Mouse (Mus musculus): Measurements from ENCODE around the gene Nfx1.

The Nfx1 gene

DNA sequence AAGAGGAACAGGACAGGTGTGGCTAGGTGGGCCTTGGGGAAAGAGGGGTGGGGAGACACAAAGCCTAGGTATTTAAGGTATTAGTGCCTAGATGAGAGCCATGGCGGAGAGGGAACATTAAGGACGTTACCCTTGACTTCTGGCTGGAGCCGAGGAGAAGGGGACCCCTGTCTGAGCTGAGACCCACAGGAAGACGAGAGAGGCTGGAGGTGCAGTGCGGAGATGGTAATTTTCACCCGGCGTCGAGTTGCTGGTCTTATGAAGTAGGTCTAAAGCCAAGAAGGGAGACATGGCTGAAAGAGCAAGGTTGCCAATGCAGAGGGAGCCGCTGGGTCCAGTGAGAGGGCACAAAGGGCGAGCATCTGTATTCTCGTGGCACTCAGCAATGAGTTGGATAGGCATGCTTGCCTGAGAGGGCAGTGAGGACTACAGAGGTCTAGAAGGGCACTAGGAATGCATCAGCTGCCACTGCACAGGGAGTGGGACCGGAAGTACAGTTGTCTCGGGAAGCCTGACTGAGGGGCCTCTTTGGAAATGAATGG, 75.6 kb downstream of the Nfx1 start:
- DNase-seq (ENCODE audit: low spot score): no peak

- DNase-seq (ENCODE audit: low spot score): no peak
Observed at GRCm38 (mm10) chr4:41047524-41048271, 77.0 kb downstream of the Nfx1 start, which contains the start of gene Aqp7. TSS of gene Aqp7 (minus strand) at chr4:41048139.

DNA sequence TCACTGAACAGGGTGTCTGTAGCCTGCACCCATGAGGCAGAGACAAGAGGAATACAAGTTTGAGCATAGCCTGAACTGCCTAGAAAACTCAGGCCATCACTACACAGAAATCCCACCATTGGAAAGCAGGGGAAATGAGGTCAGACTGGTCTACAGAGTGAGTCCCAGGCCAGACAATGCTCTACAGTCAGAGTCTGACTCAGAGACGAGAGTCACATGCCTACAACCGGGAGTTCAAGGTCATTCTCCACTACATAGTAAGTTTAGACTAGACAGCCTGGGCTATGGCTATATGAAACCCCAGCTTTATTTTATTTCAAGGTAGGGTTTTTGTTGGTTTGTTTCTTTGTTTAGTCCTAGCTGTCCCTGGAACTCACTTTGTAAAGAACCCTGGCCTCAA, 78.2 kb downstream of the Nfx1 start:
- DNase-seq (ENCODE audit: low spot score): no peak

DNA sequence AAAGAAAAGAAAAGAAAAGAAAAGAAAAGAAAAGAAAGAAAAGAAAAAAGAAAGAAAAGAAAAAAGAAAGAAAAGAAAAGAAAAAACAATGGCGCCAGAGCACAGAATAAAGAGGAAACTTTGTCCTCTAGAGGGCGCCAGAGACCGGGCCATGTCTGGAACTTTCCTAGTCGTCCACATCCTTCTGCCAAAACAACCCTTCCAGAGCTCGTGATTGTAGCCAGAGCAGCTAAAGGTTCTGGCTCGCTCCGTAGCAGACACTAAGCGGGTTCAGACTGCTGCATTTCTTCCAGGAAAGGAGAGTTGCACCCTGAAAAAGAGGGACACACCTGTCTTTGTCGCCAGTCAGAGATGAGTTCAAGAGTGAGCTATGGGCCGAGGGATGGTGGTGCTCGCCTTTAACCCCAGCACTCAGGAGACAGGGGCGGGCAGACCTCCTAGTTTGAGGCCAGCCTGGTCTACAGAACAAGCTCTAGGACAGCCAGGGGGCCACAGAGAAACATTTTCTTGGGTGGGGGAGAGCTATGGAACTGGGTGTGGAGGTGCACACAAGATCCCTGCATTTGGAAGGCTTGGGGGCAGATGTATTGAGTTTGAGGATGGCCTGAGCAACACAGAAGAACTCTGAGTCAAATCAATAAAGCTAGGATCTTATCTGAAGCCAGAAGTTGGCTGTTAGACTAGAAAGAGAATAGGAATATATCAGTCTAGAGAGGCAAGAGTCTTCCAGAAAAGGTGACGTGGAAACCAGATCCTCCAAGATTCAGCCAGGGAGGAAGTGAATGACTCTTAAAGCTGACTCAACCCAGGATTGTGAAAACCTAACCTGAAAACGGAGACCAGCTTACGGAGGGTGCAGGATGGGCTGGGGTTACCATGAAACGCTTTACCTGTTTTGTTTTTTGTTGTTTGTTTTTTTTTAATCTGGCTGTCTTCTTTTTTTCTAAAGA, 80.3 kb downstream of the Nfx1 start:
- DNase-seq (ENCODE audit: low spot score): peak; percentile 57

GRCm38 (mm10) chr4:41051781-41052180, 81.1 kb downstream of the Nfx1 start:
- DNase-seq (ENCODE audit: low spot score): no peak

DNA sequence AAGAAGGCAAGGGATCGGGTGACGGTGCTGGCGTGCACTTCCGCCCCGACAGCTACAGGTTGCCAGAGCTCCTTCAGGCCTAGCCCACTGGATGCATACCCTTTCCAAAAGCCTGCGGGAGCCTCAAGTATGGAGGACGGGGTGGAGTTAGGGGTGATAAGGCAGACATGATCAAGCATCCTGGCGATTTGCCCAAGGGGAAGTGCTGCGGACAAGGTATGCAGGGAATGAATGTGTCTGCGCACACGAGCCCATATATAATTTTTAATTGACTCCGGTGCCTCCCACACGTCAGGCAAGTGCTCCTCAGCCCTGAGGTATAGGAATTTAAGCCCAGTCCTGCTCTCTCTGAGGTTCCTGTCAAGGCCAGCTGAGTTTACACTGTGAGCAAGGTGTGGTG, 84.4 kb downstream of the Nfx1 start:
- DNase-seq (ENCODE audit: low spot score): no peak

- no peak for DNase-seq (ENCODE audit: low spot score)
Observed at GRCm38 (mm10) chr4:41056253-41056652, 85.5 kb downstream of the Nfx1 start.

GRCm38 (mm10) chr4:41056742-41057332, 86.1 kb downstream of the Nfx1 start:
- no peak for DNase-seq (ENCODE audit: low spot score)

DNA sequence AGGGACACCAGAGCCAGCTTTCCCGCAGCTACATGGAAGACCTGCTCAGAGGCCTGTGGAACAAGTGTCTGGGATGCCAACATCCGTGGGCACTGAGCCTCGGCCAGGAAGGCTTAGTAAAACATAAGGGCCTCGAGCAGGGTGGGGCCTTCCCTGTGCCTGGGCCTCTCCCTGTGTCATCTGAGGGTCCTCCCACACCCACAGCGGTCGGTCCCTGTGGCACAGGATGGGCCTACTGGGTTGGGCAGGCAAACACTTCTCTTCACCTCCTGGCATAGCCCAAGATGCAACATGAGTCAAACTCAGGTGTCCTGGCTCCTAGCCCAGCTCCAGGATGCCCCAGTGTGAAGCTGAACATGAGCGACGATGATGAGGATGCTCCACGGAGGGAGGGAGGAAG, 86.7 kb downstream of the Nfx1 start:
- no peak for DNase-seq (ENCODE audit: low spot score)

- DNase-seq (ENCODE audit: low spot score): no peak
Observed at GRCm38 (mm10) chr4:41063351-41063750, 92.6 kb downstream of the Nfx1 start.

DNA sequence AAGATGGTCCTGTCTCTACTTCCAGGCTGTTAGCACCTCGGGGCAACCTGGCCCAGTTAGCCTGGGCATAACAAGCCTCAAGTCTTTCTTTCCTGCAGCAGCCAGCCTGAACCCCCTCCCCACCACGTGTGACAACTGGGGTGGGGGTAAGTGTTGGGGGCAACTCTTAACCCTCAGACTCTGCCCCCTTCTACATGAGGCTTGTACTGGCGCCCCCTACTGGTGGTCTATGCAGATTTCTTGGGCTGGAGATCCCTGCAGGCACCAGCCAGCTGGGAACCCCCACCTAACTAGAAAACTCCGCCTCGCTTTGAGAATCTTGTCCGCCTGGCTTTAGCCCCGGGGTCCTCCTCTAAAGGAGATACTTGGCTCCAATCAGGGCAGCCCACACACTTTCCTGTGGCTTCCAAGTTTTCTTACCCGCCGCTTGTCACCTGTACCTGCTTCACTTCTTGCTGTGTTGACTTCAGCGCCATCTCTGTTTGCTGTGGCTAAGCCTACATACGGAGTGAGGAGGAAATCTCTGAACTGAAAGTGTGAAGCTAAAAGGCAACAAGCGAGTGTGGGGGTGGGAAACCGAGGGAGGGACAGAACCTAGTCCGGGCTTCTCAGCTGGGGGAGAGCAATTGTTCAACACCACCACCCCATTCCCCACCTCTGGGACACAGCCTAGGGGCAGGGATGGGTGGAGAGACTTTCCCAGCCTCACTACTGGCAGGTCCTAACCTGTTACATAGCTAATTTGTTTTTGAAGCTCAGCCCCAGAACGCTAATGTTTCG, 93.4 kb downstream of the Nfx1 start:
- DNase-seq (ENCODE audit: low spot score): no peak

GRCm38 (mm10) chr4:41065196-41065595, 94.5 kb downstream of the Nfx1 start:
- DNase-seq (ENCODE audit: low spot score): no peak

- no peak for DNase-seq (ENCODE audit: low spot score)
Observed at GRCm38 (mm10) chr4:41071500-41072429, 101.1 kb downstream of the Nfx1 start.

DNA sequence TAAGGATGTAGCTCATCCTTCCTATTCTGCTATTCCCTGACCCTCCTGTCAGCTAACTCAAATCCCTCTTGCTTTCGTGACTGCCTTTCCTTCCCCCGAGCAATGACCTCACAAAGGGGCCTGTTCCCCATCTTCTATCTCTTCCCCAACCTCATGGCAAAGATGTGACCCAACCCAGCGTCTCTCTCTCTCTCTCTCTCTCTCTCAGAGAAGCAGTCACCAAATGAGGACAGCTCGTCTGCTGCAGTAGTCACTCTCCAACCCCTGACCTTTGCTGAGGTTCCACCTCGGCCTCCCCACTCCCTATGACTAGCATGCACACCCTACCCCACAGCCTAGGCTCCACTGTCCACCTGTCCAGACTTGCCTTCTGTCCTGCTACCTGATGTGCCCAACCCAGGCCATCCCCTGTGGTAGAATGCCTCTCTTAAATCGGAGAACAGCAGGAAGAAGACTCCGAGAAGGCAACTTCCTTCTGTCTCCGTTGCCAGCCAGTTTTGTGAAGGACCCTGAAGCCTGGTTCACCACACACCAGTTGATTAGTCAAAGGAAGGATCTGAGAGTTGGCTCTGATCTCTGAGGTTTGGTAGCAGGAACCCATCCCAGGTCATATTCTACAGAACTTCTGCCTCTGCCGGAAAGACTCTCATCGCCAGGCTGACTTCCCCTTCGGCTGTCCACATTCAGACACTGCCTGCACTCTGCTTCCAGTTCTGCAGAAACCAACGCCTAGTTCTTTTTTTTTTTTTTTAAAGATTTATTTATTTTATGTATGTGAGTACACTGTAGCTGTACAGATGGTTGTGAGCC, 102.5 kb downstream of the Nfx1 start:
- no peak for DNase-seq (ENCODE audit: low spot score)

DNA sequence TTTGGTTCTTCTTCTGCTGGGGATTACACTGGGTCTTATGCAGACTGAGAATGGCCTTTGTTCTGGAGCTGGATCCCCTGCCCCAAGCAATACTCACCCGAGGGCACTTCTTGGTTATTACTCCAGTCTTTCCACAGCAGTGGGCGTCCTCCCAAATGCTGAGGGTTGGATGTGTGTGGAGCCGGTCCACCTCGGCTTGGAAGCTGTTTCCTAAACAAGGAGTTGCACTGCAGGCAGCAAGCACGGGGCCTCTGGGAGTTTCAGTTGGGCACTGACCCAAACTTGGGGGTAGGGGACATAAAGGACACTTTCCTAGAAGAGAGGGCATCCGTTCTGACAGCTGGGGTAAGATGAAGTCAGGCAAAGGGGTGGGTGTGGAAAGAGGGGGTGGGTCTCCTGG, 103.8 kb downstream of the Nfx1 start:
- DNase-seq (ENCODE audit: low spot score): no peak
